Mouse (Mus musculus) heart, postnatal 0 days (tissue): ENCODE data around the gene Cmip. TPM values are rescaled to one million over a fixed set of nuclear protein-coding genes. Genes with fewer than 3 reads are reported as not detected.

ENCODE experiments used
- ATAC-seq: fragments of 200-750 bp; cut with Nextera tagmentation; 2 replicates; pipeline ENCODE4 v1.8.0; 2017; ENCODE audit warnings: low read depth, moderate number of reproducible peaks, moderate library complexity; ENCODE audit not compliant: insufficient read depth
- DNase-seq: peaks from one replicate; pipeline ENCODE4 v3.0.0-alpha.2; 2016; ENCODE audit warnings: low spot score
- H3K27ac ChIP-seq: fragments of 300-500 bp; sonication (generic); 2 replicates; pipeline ENCODE4 v1.5.1; 2014; ENCODE audit warnings: low read depth, mild to moderate bottlenecking
- H3K27me3 ChIP-seq: fragments of 300-500 bp; sonication (generic); 2 replicates; pipeline ENCODE4 v1.6.1; 2014; ENCODE audit warnings: low read length, mixed read lengths; ENCODE audit not compliant: control insufficient read depth, insufficient read depth
- H3K36me3 ChIP-seq: fragments of 300-500 bp; sonication (generic); replicated peaks from 2 replicates; pipeline ENCODE4 v1.6.1; 2014; ENCODE audit warnings: low read length, mixed read lengths; ENCODE audit not compliant: control insufficient read depth, insufficient read depth
- H3K4me1 ChIP-seq: fragments of 300-500 bp; sonication (generic); 2 replicates; pipeline ENCODE4 v1.6.1; 2014; ENCODE audit warnings: antibody characterized with exemption; ENCODE audit not compliant: control insufficient read depth, insufficient read depth
- H3K4me2 ChIP-seq: fragments of 300-500 bp; sonication (generic); 2 replicates; pipeline ENCODE4 v1.6.1; 2014; ENCODE audit warnings: low read depth, mild to moderate bottlenecking, low read length, moderate library complexity
- H3K4me3 ChIP-seq: fragments of 300-500 bp; sonication (generic); 2 replicates; pipeline ENCODE4 v1.5.1; 2014; ENCODE audit warnings: low read depth, low read length
- H3K9ac ChIP-seq: fragments of 300-500 bp; sonication (generic); replicated peaks from 2 replicates; pipeline ENCODE4 v1.6.1; 2014; ENCODE audit warnings: low read depth, low read length, mixed read lengths
- H3K9me3 ChIP-seq: fragments of 300-500 bp; sonication (generic); replicated peaks from 2 replicates; pipeline ENCODE4 v1.6.1; 2016; ENCODE audit warnings: low read length; ENCODE audit not compliant: control insufficient read depth
- CTCF ChIP-seq: IDR thresholded peaks from 2 replicates; pipeline ENCODE4 v1.5.1; 2016; ENCODE audit warnings: antibody characterized with exemption, control low read depth, low read depth
- EP300 ChIP-seq: IDR thresholded peaks from 2 replicates; pipeline ENCODE4 v1.6.1; 2016; ENCODE audit warnings: antibody characterized with exemption, low read depth
- WGBS: fragments of 180-500 bp; shearing (Covaris S2); extraction: QIAGEN DNeasy Blood & Tissue Kit; methylation state at CpG from one replicate; pipeline ENCODE4 v1.1.7; 2014; 5-methylcytosine and 5-hydroxymethylcytosine counted together
- polyA plus RNA-seq: library from polyadenylated mRNA; unstranded; fragments of >200 nt; fragmentation: Nextera tagmentation; extraction: Ambion mirVana; gene quantifications from 2 replicates; pipeline ENCODE4 v1.2.1, GENCODE M21; 2015
- total RNA-seq: library from RNA; depleted of rRNA; stranded (reverse); fragments of >200 nt; gene quantifications from 2 replicates; pipeline ENCODE4 v1.2.3, GENCODE M21; 2014; ENCODE audit warnings: low replicate concordance

Gene Cmip
- total and polyA plus RNA-seq, 2 experiments from 2014 or later: 5.7 to 11.1 TPM

DNA sequence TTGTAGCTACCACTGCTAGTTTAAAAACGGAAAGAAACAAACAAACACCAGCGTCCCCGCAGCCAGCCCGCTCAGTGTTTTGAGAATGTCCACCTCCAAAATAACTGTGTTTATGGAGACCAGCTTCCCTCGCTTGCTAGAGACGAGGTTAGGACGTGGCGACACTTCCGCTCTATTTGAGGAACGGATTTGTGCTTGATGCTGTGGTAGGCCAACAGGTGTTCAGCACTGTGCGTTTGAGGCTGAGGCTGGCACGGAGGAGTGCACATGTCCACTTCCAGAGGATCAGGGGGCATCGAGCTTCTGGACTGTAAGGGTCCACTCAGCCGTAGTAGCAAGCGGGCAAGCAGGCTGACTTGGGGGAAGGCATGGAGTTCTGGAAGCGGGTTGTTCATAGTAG is 58.9 kb downstream of the Cmip start:
- no peaks in the 10 kb centered on the region for H3K27me3 ChIP-seq
- no peak for DNase-seq
- H3K4me3 ChIP-seq: no peak overlapping the region
- TF ChIP-seq EP300 (no peak), CTCF (no peak)
- no peaks in the 10 kb centered on the region for H3K9me3 ChIP-seq
- no peak overlapping the region for H3K27ac ChIP-seq
- 0 out of 2 replicates have a peak, but pooled peaks cover 3% of the 10 kb centered on the region for H3K36me3 ChIP-seq
- 0 out of 2 replicates have a peak, but pooled peaks cover 3% of the 10 kb centered on the region for H3K4me1 ChIP-seq
- WGBS: 90% methylated on average over 16 of the region's 16 CpGs
- H3K9ac ChIP-seq: no peak overlapping the region
- H3K4me2 ChIP-seq: no peak overlapping the region
- no peak for ATAC-seq

DNA sequence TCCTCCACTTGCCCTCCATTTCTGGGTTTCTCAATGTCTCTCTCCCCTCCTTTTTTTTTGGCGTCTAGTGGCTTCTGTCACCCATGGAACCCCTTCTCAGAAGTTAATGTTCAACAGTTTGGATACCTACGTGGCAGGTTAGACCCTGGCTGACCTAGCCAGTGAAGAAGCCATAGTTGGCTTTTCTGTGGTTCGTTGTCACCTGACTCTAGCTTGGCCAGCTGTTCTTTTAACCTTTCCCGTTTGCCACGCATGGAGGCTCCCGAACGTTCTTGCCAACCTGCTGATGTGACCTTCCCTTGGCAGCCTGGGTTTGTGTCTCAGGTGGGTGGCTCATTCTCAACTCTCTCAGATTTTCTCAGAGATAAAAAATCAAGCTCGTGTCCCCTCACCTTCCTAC is 60.6 kb downstream of the Cmip start:
- no peak for ATAC-seq
- H3K36me3 ChIP-seq: 0 out of 2 replicates have a peak, but pooled peaks cover 3% of the 10 kb centered on the region
- TF ChIP-seq EP300: no peak
- TF ChIP-seq CTCF: no peak
- no peak overlapping the region for H3K9ac ChIP-seq
- no peaks in the 10 kb centered on the region for H3K9me3 ChIP-seq
- H3K4me2 ChIP-seq: no peak overlapping the region
- H3K4me1 ChIP-seq: 0 out of 2 replicates have a peak, but pooled peaks cover 3% of the 10 kb centered on the region
- no peak overlapping the region for H3K27ac ChIP-seq
- no peak overlapping the region for H3K4me3 ChIP-seq
- 91% methylated on average over 8 of the region's 8 CpGs for WGBS
- H3K27me3 ChIP-seq: no peaks in the 10 kb centered on the region
- DNase-seq: no peak

GRCm38 (mm10) chr8:117318911-117319826 is 62.3 kb downstream of the Cmip start:
- H3K4me2 ChIP-seq: no peak overlapping the region
- H3K9ac ChIP-seq: no peak overlapping the region
- H3K9me3 ChIP-seq: no peaks in the 10 kb centered on the region
- ATAC-seq (no peak), DNase-seq (no peak)
- 82% methylated on average over 26 of the region's 26 CpGs for WGBS
- 0 out of 2 replicates have a peak, but pooled peaks cover 3% of the 10 kb centered on the region for H3K36me3 ChIP-seq
- no peak overlapping the region for H3K4me3 ChIP-seq
- no peaks in the 10 kb centered on the region for H3K27me3 ChIP-seq
- TF ChIP-seq CTCF: no peak
- no peak for TF ChIP-seq EP300
- H3K27ac ChIP-seq: no peak overlapping the region
- H3K4me1 ChIP-seq: no peaks in the 10 kb centered on the region

GRCm38 (mm10) chr8:117320616-117321015 is 63.8 kb downstream of the Cmip start:
- H3K36me3 ChIP-seq: 0 out of 2 replicates have a peak, but pooled peaks cover 3% of the 10 kb centered on the region
- no peaks in the 10 kb centered on the region for H3K4me1 ChIP-seq
- no peak overlapping the region for H3K4me2 ChIP-seq
- TF ChIP-seq CTCF (no peak), EP300 (no peak)
- H3K9ac ChIP-seq: no peak overlapping the region
- H3K27me3 ChIP-seq: no peaks in the 10 kb centered on the region
- WGBS: 82% methylated on average over 10 of the region's 10 CpGs
- no peak for ATAC-seq
- no peak overlapping the region for H3K27ac ChIP-seq
- DNase-seq: no peak
- H3K9me3 ChIP-seq: no peaks in the 10 kb centered on the region
- no peak overlapping the region for H3K4me3 ChIP-seq

DNA sequence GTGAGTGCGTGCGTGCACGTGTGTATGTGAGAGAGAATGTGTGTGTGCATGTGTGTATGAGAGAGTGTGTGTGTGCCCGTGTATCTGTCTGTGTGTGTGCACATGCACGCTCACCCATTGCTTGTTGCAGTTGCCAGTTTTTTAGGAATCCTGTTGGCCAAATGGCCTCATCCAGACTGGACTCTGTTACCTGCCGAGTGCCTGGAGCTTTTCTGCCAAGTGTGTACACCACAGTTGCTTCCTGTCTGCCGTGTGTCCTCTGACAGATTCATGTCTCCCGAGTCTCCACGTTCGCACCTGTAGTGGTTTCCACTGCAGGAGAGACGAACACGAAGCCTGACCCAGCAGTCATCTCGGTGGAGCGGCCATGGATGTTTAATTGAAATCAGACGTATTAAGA is 64.4 kb downstream of the Cmip start:
- Histone ChIP-seq H3K27ac (no peak overlapping the region), H3K9me3 (no peaks in the 10 kb centered on the region), H3K9ac (no peak overlapping the region), H3K4me3 (no peak overlapping the region), H3K4me2 (no peak overlapping the region), H3K4me1 (no peaks in the 10 kb centered on the region), H3K36me3 (0 out of 2 replicates have a peak, but pooled peaks cover 3% of the 10 kb centered on the region), H3K27me3 (no peaks in the 10 kb centered on the region)
- ATAC-seq (no peak), DNase-seq (no peak)
- no peak for TF ChIP-seq EP300
- TF ChIP-seq CTCF: no peak
- 84% methylated on average over 15 of the region's 15 CpGs for WGBS
